In genomic region chr17:35257824-35258491, GRCm38 (mm10) we compare ENCODE assay signal across 8 mouse cellular contexts. TPM values are rescaled to one million over a fixed set of nuclear protein-coding genes. Genes with fewer than 3 reads are reported as not detected.
DNase-seq lines count a peak whose midpoint lies in the region; ATAC-seq lines count a peak whose summit lies in the region.

No protein-coding gene starts in this region.

- DNase-seq in adrenal gland, adult 8-10 months = peak; percentile 93
- DNase-seq in embryonic facial prominence, embryonic 10.5 days (ENCODE audit: low spot score) = peak; percentile 85
- peak; percentile 62 for DNase-seq in gonadal fat pad, adult 2 months (ENCODE audit: low read depth)
- DNase-seq in left cerebral cortex, postnatal 36 days (ENCODE audit: low spot score in 2 of 2) = peak; percentile 85 to 91
- peak; percentile 87 for DNase-seq in midbrain, embryonic 10.5 days (ENCODE audit: low spot score)
- DNase-seq in right cerebral cortex, postnatal 36 days (ENCODE audit: low spot score in 2 of 2) = peak; percentile 89 to 90
- DNase-seq in urinary bladder, postnatal 4 days (ENCODE audit: low spot score in 2 of 2) = peak; percentile 84 to 92

- no peak for ATAC-seq in intestine, embryonic 16.5 days

- H3K4me3 ChIP-seq in embryonic facial prominence, embryonic 10.5 days = peak overlapping the region; percentile 40
- peak overlapping the region; percentile 32 for H3K4me3 ChIP-seq in intestine, embryonic 16.5 days (ENCODE audit: low read length)
- H3K4me3 ChIP-seq in midbrain, embryonic 10.5 days = peak overlapping the region; percentile 36

- peaks cover 19% of the 10 kb centered on the region for H3K36me3 ChIP-seq in embryonic facial prominence, embryonic 10.5 days (replicated peaks)
- peaks cover 1% of the 10 kb centered on the region; the same call in 1 of the 2 replicates for H3K36me3 ChIP-seq in intestine, embryonic 16.5 days (ENCODE audit: control insufficient read depth, insufficient read depth, low read length)
- peaks cover 16% of the 10 kb centered on the region for H3K36me3 ChIP-seq in midbrain, embryonic 10.5 days

- peak overlapping the region; percentile 43; the same call in 1 of the 2 replicates for H3K9ac ChIP-seq in intestine, embryonic 16.5 days (ENCODE audit: low read depth, low read length)

- H3K9me3 ChIP-seq in embryonic facial prominence, embryonic 10.5 days = no peaks in the 10 kb centered on the region
- no peaks in the 10 kb centered on the region for H3K9me3 ChIP-seq in intestine, embryonic 16.5 days (ENCODE audit: control insufficient read depth, low read length)
- no peaks in the 10 kb centered on the region for H3K9me3 ChIP-seq in midbrain, embryonic 10.5 days (replicated peaks)

- 18% methylated on average over 17 of the region's 17 CpGs for WGBS in embryonic facial prominence, embryonic 10.5 days
- WGBS in intestine, embryonic 16.5 days = 17% methylated on average over 17 of the region's 17 CpGs
- 19% methylated on average over 17 of the region's 17 CpGs for WGBS in midbrain, embryonic 10.5 days

- intact Hi-C loops in left cerebral cortex, postnatal 36 days (cut with DNase I) = loop anchor here (1.0 to 5.0 kb wide), 2 partner anchors 16 to 44 kb away; no protein-coding TSS in a partner anchor

- peaks cover 42% of the 10 kb centered on the region for H3K27me3 ChIP-seq in embryonic facial prominence, embryonic 10.5 days (replicated peaks; ENCODE audit: low read depth, poor library complexity, severe bottlenecking)
- no peaks in the 10 kb centered on the region for H3K27me3 ChIP-seq in intestine, embryonic 16.5 days (replicated peaks; ENCODE audit: control insufficient read depth, insufficient read depth, low read length)
- peaks cover 32% of the 10 kb centered on the region for H3K27me3 ChIP-seq in midbrain, embryonic 10.5 days (ENCODE audit: low read depth, poor library complexity, severe bottlenecking)

- H3K27ac ChIP-seq in embryonic facial prominence, embryonic 10.5 days (replicated peaks) = no peak overlapping the region
- H3K27ac ChIP-seq in intestine, embryonic 16.5 days (ENCODE audit: low read length) = no peak overlapping the region
- no peak overlapping the region for H3K27ac ChIP-seq in midbrain, embryonic 10.5 days (replicated peaks)

- H3K4me2 ChIP-seq in intestine, embryonic 16.5 days (ENCODE audit: low read depth, low read length) = peak overlapping the region; percentile 48

- H3K4me1 ChIP-seq in embryonic facial prominence, embryonic 10.5 days = peaks cover 12% of the 10 kb centered on the region
- no peaks in the 10 kb centered on the region for H3K4me1 ChIP-seq in intestine, embryonic 16.5 days (ENCODE audit: control insufficient read depth, insufficient read depth, low read length)
- peaks cover 13% of the 10 kb centered on the region for H3K4me1 ChIP-seq in midbrain, embryonic 10.5 days

RNA-seq across cellular contexts. Expression of gene H2-D1, which starts 4.6 kb away (rescaled TPM):
- total RNA-seq in adrenal gland, adult 8-10 months (2022) = 100 to 1,000 TPM; 209 to 349 (median 279) TPM
- polyA plus RNA-seq in embryonic facial prominence, embryonic 10.5 days (2016; fragmentation: Nextera tagmentation; extraction: Ambion mirVana) = 30.3 and 32.9 TPM in 2 replicates
- polyA plus RNA-seq in gonadal fat pad, adult 2 months (2012; rRNA removed) = 753 and 887 TPM in 2 replicates
- 238 and 255 TPM in 2 replicates for polyA plus RNA-seq in intestine, embryonic 16.5 days (2015; fragmentation: Nextera tagmentation; extraction: Ambion mirVana)
- total RNA-seq in left cerebral cortex, postnatal 36 days (2021) = 10 to 100 TPM; 19.6 to 23.3 TPM
- 55.3 and 61.1 TPM in 2 replicates for polyA plus RNA-seq in midbrain, embryonic 10.5 days (2016; fragmentation: Nextera tagmentation; extraction: Ambion mirVana)

RNA-seq across cellular contexts. Expression of gene Ddx39b, which starts 16.4 kb away (rescaled TPM):
- total RNA-seq in adrenal gland, adult 8-10 months (2022) = 100 to 1,000 TPM; 181 to 239 (median 202) TPM
- 726 and 735 TPM in 2 replicates for polyA plus RNA-seq in embryonic facial prominence, embryonic 10.5 days (2016; fragmentation: Nextera tagmentation; extraction: Ambion mirVana)
- polyA plus RNA-seq in gonadal fat pad, adult 2 months (2012; rRNA removed) = 310 and 321 TPM in 2 replicates
- polyA plus RNA-seq in intestine, embryonic 16.5 days (2015; fragmentation: Nextera tagmentation; extraction: Ambion mirVana) = 325 and 376 TPM in 2 replicates
- 100 to 1,000 TPM; 189 to 214 TPM for total RNA-seq in left cerebral cortex, postnatal 36 days (2021)
- 682 and 724 TPM in 2 replicates for polyA plus RNA-seq in midbrain, embryonic 10.5 days (2016; fragmentation: Nextera tagmentation; extraction: Ambion mirVana)

RNA-seq across cellular contexts. Expression of gene Nfkbil1, which starts 22.4 kb away (rescaled TPM):
- 10 to 100 TPM; 17.4 to 20.2 (median 19.8) TPM for total RNA-seq in adrenal gland, adult 8-10 months (2022)
- 9.3 and 9.6 TPM in 2 replicates for polyA plus RNA-seq in embryonic facial prominence, embryonic 10.5 days (2016; fragmentation: Nextera tagmentation; extraction: Ambion mirVana)
- 15.7 and 19.9 TPM in 2 replicates for polyA plus RNA-seq in gonadal fat pad, adult 2 months (2012; rRNA removed)
- 8.9 and 9.2 TPM in 2 replicates for polyA plus RNA-seq in intestine, embryonic 16.5 days (2015; fragmentation: Nextera tagmentation; extraction: Ambion mirVana)
- total RNA-seq in left cerebral cortex, postnatal 36 days (2021) = 10 to 100 TPM; 15.5 to 16.6 TPM
- polyA plus RNA-seq in midbrain, embryonic 10.5 days (2016; fragmentation: Nextera tagmentation; extraction: Ambion mirVana) = 9.9 and 11.7 TPM in 2 replicates

RNA-seq across cellular contexts. Expression of gene Atp6v1g2, which starts 24.5 kb away (rescaled TPM):
- total RNA-seq in adrenal gland, adult 8-10 months (2022) = 10 to 100 TPM in 1 of 4 experiments, 1 to 10 TPM in 3; 5.5 to 12.1 (median 7.4) TPM
- 5.2 and 5.6 TPM in 2 replicates for polyA plus RNA-seq in embryonic facial prominence, embryonic 10.5 days (2016; fragmentation: Nextera tagmentation; extraction: Ambion mirVana)
- polyA plus RNA-seq in gonadal fat pad, adult 2 months (2012; rRNA removed) = 20.9 and 22.5 TPM in 2 replicates
- 4.7 and 4.8 TPM in 2 replicates for polyA plus RNA-seq in intestine, embryonic 16.5 days (2015; fragmentation: Nextera tagmentation; extraction: Ambion mirVana)
- total RNA-seq in left cerebral cortex, postnatal 36 days (2021) = 100 to 1,000 TPM; 514 to 593 TPM
- 9.7 and 11.8 TPM in 2 replicates for polyA plus RNA-seq in midbrain, embryonic 10.5 days (2016; fragmentation: Nextera tagmentation; extraction: Ambion mirVana)

RNA-seq across cellular contexts. Expression of gene Gm16181, which starts 37.3 kb away (rescaled TPM):
- total RNA-seq in adrenal gland, adult 8-10 months (2022) = not detected
- 0.33 and 0.40 TPM in 2 replicates for polyA plus RNA-seq in embryonic facial prominence, embryonic 10.5 days (2016; fragmentation: Nextera tagmentation; extraction: Ambion mirVana)
- 1.2 and 3.1 TPM in 2 replicates for polyA plus RNA-seq in gonadal fat pad, adult 2 months (2012; rRNA removed)
- 0.29 and 0.46 TPM in 2 replicates for polyA plus RNA-seq in intestine, embryonic 16.5 days (2015; fragmentation: Nextera tagmentation; extraction: Ambion mirVana)
- total RNA-seq in left cerebral cortex, postnatal 36 days (2021) = not detected
- 0.25 and 0.37 TPM in 2 replicates for polyA plus RNA-seq in midbrain, embryonic 10.5 days (2016; fragmentation: Nextera tagmentation; extraction: Ambion mirVana)
